34 mouse cellular contexts compared by ENCODE assay signal in genomic region chr12:104000594-104000993, GRCm38 (mm10). TPM values are rescaled to one million over a fixed set of nuclear protein-coding genes. Genes with fewer than 3 reads are reported as not detected.
DNase-seq lines count a peak whose midpoint lies in the region; ATAC-seq and TF ChIP-seq lines count a peak whose summit lies in the region.
"Had no signal": no experiment of that assay in that cellular context is flagged by ENCODE, and none has a peak within 500 bp of the region (broad histone marks: within the 10 kb centered on the region; RNA-seq: fewer than 3 reads in every experiment).

No protein-coding gene starts in this region.

- no peak overlapping the region for H3K27ac ChIP-seq in CH12.LX (ENCODE audit: insufficient read depth, low read depth)
- H3K27ac ChIP-seq: embryonic facial prominence, embryonic 12.5 days; hindbrain, embryonic 14.5 days; midbrain, embryonic 13.5 days had no signal

- peaks cover 6% of the 10 kb centered on the region for H3K9me3 ChIP-seq in CH12.LX (replicated peaks; ENCODE audit: low read length)
- H3K9me3 ChIP-seq: embryonic facial prominence, embryonic 12.5 days; midbrain, embryonic 13.5 days had no signal

- dilution Hi-C loops in CH12.LX (cut with MboI; ENCODE audit: extremely low pct_ligation_motif_present, extremely low pct_unique_long_range_greater_than_20kb, low sequenced_read_pairs), result no loop called here

- peak; percentile 61 for TF ChIP-seq EP300 in CH12.LX (IDR thresholded peaks at IDR 0.05; ENCODE audit: low read length)

- DNase-seq in A20 (ENCODE audit: low read depth, low spot score) (peak; percentile 41), CH12.LX (ENCODE audit: extremely low read depth) (peak; percentile 87), ZHBTc4 (ENCODE audit: low read depth, low spot score) (peak; percentile 13)
- no peak for DNase-seq in right cerebral cortex, postnatal 10 days (ENCODE audit: low spot score in 2 of 2)
- DNase-seq in cerebellum, postnatal 36 days, result no peak
- DNase-seq in adrenal gland, postnatal 4 days (ENCODE audit: low spot score in 2 of 2), result no peak
- DNase-seq: adrenal gland, postnatal 10 days; cerebellum, adult 9-10 months; forebrain, postnatal 0 days; gastrocnemius, postnatal 36 days; heart, postnatal 36 days; kidney, adult 9 months; kidney, postnatal 25 days; layer of hippocampus, postnatal 36 days; liver, postnatal 0 days; lung, postnatal 14 days; right cerebral cortex, postnatal 25 days had no signal

- TF ChIP-seq CTCF in CH12.LX (conservative IDR thresholded peaks at IDR 0.05 in 1 of 2, IDR thresholded peaks at IDR 0.05 in 1 of 2; ENCODE audit: low read depth in 2 of 2, low read length in 2 of 2), result no peak

- no peak overlapping the region for H3K4me2 ChIP-seq in CH12.LX (ENCODE audit: insufficient read depth, low read depth, poor library complexity, severe bottlenecking)
- H3K4me2 ChIP-seq: embryonic facial prominence, embryonic 12.5 days; hindbrain, embryonic 14.5 days; midbrain, embryonic 13.5 days had no signal

- H3K79me2 ChIP-seq in CH12.LX (replicated peaks; ENCODE audit: control insufficient read depth, extremely low read depth, insufficient read depth, poor library complexity, severe bottlenecking), result no peaks in the 10 kb centered on the region

- no peak overlapping the region for H3K4me3 ChIP-seq in CH12.LX (replicated peaks in 1 of 3; ENCODE audit: low read depth in 2 of 3, low read length in 2 of 3, poor library complexity in 1 of 3)
- H3K4me3 ChIP-seq: embryonic facial prominence, embryonic 12.5 days; layer of hippocampus, adult 2 months; midbrain, embryonic 13.5 days had no signal

- H3K27me3 ChIP-seq in CH12.LX (replicated peaks), result no peaks in the 10 kb centered on the region
- H3K27me3 ChIP-seq: embryonic facial prominence, embryonic 12.5 days; midbrain, embryonic 13.5 days had no signal

- peak; percentile 25 for ATAC-seq in megakaryocyte, adult 5-6 weeks (ENCODE audit: poor library complexity, severe bottlenecking)
- ATAC-seq: forebrain, postnatal 0 days; liver, postnatal 0 days; midbrain, embryonic 13.5 days had no signal

- TF ChIP-seq POLR2A in CH12.LX (IDR thresholded peaks at IDR 0.05; ENCODE audit: low read depth, low read length), result no peak

- no peak for TF ChIP-seq RAD21 in CH12.LX (IDR thresholded peaks at IDR 0.05; ENCODE audit: low read depth, low read length)

- in situ Hi-C loops in CH12.LX (cut with MboI; ENCODE audit: low pct_ligation_motif_present, low pct_unique_long_range_greater_than_20kb, low sequenced_read_pairs), result no loop called here

- peaks cover 11 to 35% of the 10 kb centered on the region in 2 experiments for H3K4me1 ChIP-seq in CH12.LX (ENCODE audit: control insufficient read depth in 1 of 2, insufficient read depth in 2 of 2)
- H3K4me1 ChIP-seq: embryonic facial prominence, embryonic 12.5 days; midbrain, embryonic 13.5 days had no signal

- H3K9ac ChIP-seq in CH12.LX (ENCODE audit: insufficient read depth, low read depth), result no peak overlapping the region
- H3K9ac ChIP-seq: embryonic facial prominence, embryonic 12.5 days; forebrain, postnatal 0 days; hindbrain, embryonic 14.5 days; liver, postnatal 0 days; midbrain, embryonic 13.5 days had no signal

- no peaks in the 10 kb centered on the region for H3K36me3 ChIP-seq in CH12.LX (replicated peaks in 1 of 2; ENCODE audit: control insufficient read depth in 1 of 2, insufficient read depth in 1 of 2, low read length in 1 of 2)
- H3K36me3 ChIP-seq: embryonic facial prominence, embryonic 12.5 days; G1E; midbrain, embryonic 13.5 days had no signal

TF ChIP-seq in CH12.LX, 34 proteins besides CTCF, POLR2A, EP300 and RAD21:
- TF ChIP-seq NRF1 (IDR thresholded peaks at IDR 0.05; ENCODE audit: low read depth, low read length) (0 out of 2 replicates have a peak, but pooled peaks have one; percentile 44), MAFK (IDR thresholded peaks at IDR 0.05; ENCODE audit: insufficient replicate concordance, low read length) (peak; percentile 100), ZC3H11A (IDR thresholded peaks at IDR 0.05; ENCODE audit: low read depth, low read length) (no peak), MXI1 (IDR thresholded peaks at IDR 0.05; ENCODE audit: low read depth, low read length) (no peak), E2F4 (IDR thresholded peaks at IDR 0.05; ENCODE audit: insufficient replicate concordance, low read depth, low read length) (no peak), USF2 (conservative IDR thresholded peaks at IDR 0.05; ENCODE audit: low read depth, low read length) (no peak), CHD2 (IDR thresholded peaks at IDR 0.05; ENCODE audit: low read length) (no peak), PAX5 (IDR thresholded peaks at IDR 0.05; ENCODE audit: low read length) (no peak), BHLHE40 (IDR thresholded peaks at IDR 0.05; ENCODE audit: low read depth, low read length) (no peak), POLR2AphosphoS2 (IDR thresholded peaks at IDR 0.05; ENCODE audit: low read depth, low read length) (no peak), SIN3A (IDR thresholded peaks at IDR 0.05; ENCODE audit: low read length) (peak; percentile 73), GABPA (IDR thresholded peaks at IDR 0.05; ENCODE audit: insufficient replicate concordance, low read depth, low read length) (peak; percentile 69; the same call in 1 of the 2 replicates), MAX (IDR thresholded peaks at IDR 0.05; ENCODE audit: low read length) (no peak), CHD1 (IDR thresholded peaks at IDR 0.05; ENCODE audit: low read depth, low read length) (no peak), UBTF (IDR thresholded peaks at IDR 0.05; ENCODE audit: low read depth, low read length) (no peak), HCFC1 (IDR thresholded peaks at IDR 0.05; ENCODE audit: low read depth, low read length) (peak; percentile 55), SMC3 (IDR thresholded peaks at IDR 0.05; ENCODE audit: low read depth, low read length) (no peak), KAT2A (IDR thresholded peaks at IDR 0.05; ENCODE audit: insufficient replicate concordance, low read length) (no peak), MEF2A (IDR thresholded peaks at IDR 0.05; ENCODE audit: borderline replicate concordance, low read depth, low read length) (no peak), NELFE (IDR thresholded peaks at IDR 0.05; ENCODE audit: low read depth, low read length) (no peak), JUND (conservative IDR thresholded peaks at IDR 0.05; ENCODE audit: low read depth, low read length) (0 out of 2 replicates have a peak, but pooled peaks have one; percentile 51), TBP (conservative IDR thresholded peaks at IDR 0.05; ENCODE audit: low read depth, low read length) (no peak), JUN (IDR thresholded peaks at IDR 0.05; ENCODE audit: insufficient read depth, low read depth, low read length) (peak; percentile 63; the same call in 1 of the 2 replicates), ELF1 (IDR thresholded peaks at IDR 0.05; ENCODE audit: low read depth, low read length) (peak; percentile 72), ZMIZ1 (IDR thresholded peaks at IDR 0.05; ENCODE audit: low read depth, low read length) (no peak), IRF4 (IDR thresholded peaks at IDR 0.05; ENCODE audit: low read depth, low read length) (peak; percentile 52; the same call in 1 of the 2 replicates), MYC (IDR thresholded peaks at IDR 0.05; ENCODE audit: low read depth, low read length) (no peak), USF1 (IDR thresholded peaks at IDR 0.05; ENCODE audit: low read depth, low read length) (no peak), ETS1 (conservative IDR thresholded peaks at IDR 0.05; ENCODE audit: low read depth, low read length) (peak; percentile 100)

RNA-seq across cellular contexts. Expression of gene Serpina11, which starts 10.8 kb away (rescaled TPM):
- total RNA-seq in CH12.LX (2012; rRNA removed) (0.34 TPM in 2 replicates), CH12.LX (2014; rRNA removed) (0.43 and 0.50 TPM in 2 replicates)
- 0.27 and 0.45 TPM in 2 replicates for polyA plus RNA-seq in CH12.LX (2012; ENCODE audit: insufficient read length, low read depth)
- total RNA-seq in megakaryocyte, adult 5-6 weeks (2015), result 0.22 and 0.34 TPM in 2 replicates
- 0.77 and 1.3 TPM in 2 replicates for total RNA-seq in megakaryocyte, adult 5-6 weeks (2017)
- total RNA-seq in adrenal gland, postnatal 4 days (2021), result 10 to 100 TPM in 1 of 2 experiments, under 1 TPM in 1; 0.53 to 23.8 TPM
- total RNA-seq: forebrain, postnatal 0 days; G1E; gastrocnemius, postnatal 36 days; heart, postnatal 36 days; layer of hippocampus, adult 2 months; layer of hippocampus, postnatal 36 days; left cerebral cortex, postnatal 10 days had no signal
- polyA plus RNA-seq: embryonic facial prominence, embryonic 12.5 days; forebrain, embryonic 11.5 days; forebrain, postnatal 0 days; G1E; heart, embryonic 14.5 days; hindbrain, embryonic 14.5 days; intestine, embryonic 14.5 days; limb, embryonic 11.5 days; midbrain, embryonic 13.5 days; testis, adult 2 months; urinary bladder, adult 2 months had no signal

RNA-seq across cellular contexts. Expression of gene Serpina9, which starts 13.0 kb away (rescaled TPM):
- total RNA-seq in CH12.LX (2012; rRNA removed) (0.08 and 0.13 TPM in 2 replicates), CH12.LX (2014; rRNA removed) (0.36 and 0.42 TPM in 2 replicates)
- 0.23 TPM in 1 of 2 replicates, not detected in the other for polyA plus RNA-seq in CH12.LX (2012; ENCODE audit: insufficient read length, low read depth)
- total RNA-seq in megakaryocyte, adult 5-6 weeks (2015), result not detected in 2 replicates
- not detected in 2 replicates for total RNA-seq in megakaryocyte, adult 5-6 weeks (2017)
- under 1 TPM in 1 of 2 experiments, not detected in 1; 0.17 TPM for total RNA-seq in adrenal gland, postnatal 4 days (2021)
- total RNA-seq: gastrocnemius, postnatal 36 days; heart, postnatal 36 days; layer of hippocampus, adult 2 months; monocyte, adult 5-6 weeks; neutrophil, adult 5-6 weeks had no signal
- polyA plus RNA-seq: forebrain, embryonic 11.5 days; G1E; hindbrain, embryonic 14.5 days; limb, embryonic 11.5 days; midbrain, embryonic 13.5 days; spleen, adult 2 months; urinary bladder, adult 2 months had no signal

RNA-seq across cellular contexts. Expression of gene Serpina1e, which starts 41.8 kb away (rescaled TPM):
- not detected in 2 replicates for total RNA-seq in CH12.LX (2012; rRNA removed)
- not detected in 2 replicates for total RNA-seq in CH12.LX (2014; rRNA removed)
- not detected in 2 replicates for polyA plus RNA-seq in CH12.LX (2012; ENCODE audit: insufficient read length, low read depth)
- total RNA-seq in megakaryocyte, adult 5-6 weeks (2015), result not detected in 2 replicates
- total RNA-seq in megakaryocyte, adult 5-6 weeks (2017), result not detected in 2 replicates
- total RNA-seq in adrenal gland, postnatal 4 days (2021), result 100 to 1,000 TPM in 1 of 2 experiments, 1 to 10 TPM in 1; 8.3 to 423 TPM
- total RNA-seq: forebrain, postnatal 0 days; G1E; gastrocnemius, postnatal 36 days; layer of hippocampus, adult 2 months; layer of hippocampus, postnatal 36 days; left cerebral cortex, postnatal 10 days; monocyte, adult 5-6 weeks; neutrophil, adult 5-6 weeks had no signal
- polyA plus RNA-seq: embryonic facial prominence, embryonic 12.5 days; forebrain, embryonic 11.5 days; forebrain, postnatal 0 days; G1E; heart, embryonic 14.5 days; hindbrain, embryonic 14.5 days; limb, embryonic 11.5 days had no signal

RNA-seq across cellular contexts. Expression of gene Serpina12, which starts 43.6 kb away (rescaled TPM):
- total RNA-seq in CH12.LX (2012; rRNA removed), result not detected in 2 replicates
- total RNA-seq in CH12.LX (2014; rRNA removed), result not detected in 2 replicates
- polyA plus RNA-seq in CH12.LX (2012; ENCODE audit: insufficient read length, low read depth), result 0.08 and 0.09 TPM in 2 replicates
- 0.05 and 0.07 TPM in 2 replicates for total RNA-seq in megakaryocyte, adult 5-6 weeks (2015)
- total RNA-seq in megakaryocyte, adult 5-6 weeks (2017), result not detected in 2 replicates
- under 1 TPM in 1 of 2 experiments, not detected in 1; 0.08 TPM for total RNA-seq in adrenal gland, postnatal 4 days (2021)
- total RNA-seq: forebrain, postnatal 0 days; gastrocnemius, postnatal 36 days; heart, adult 8-10 months; heart, postnatal 36 days; left cerebral cortex, postnatal 10 days; monocyte, adult 5-6 weeks; neutrophil, adult 5-6 weeks had no signal
- polyA plus RNA-seq: embryonic facial prominence, embryonic 12.5 days; forebrain, embryonic 11.5 days; forebrain, postnatal 0 days; G1E; heart, embryonic 14.5 days; hindbrain, embryonic 14.5 days; intestine, embryonic 14.5 days; limb, embryonic 11.5 days; midbrain, embryonic 13.5 days; testis, adult 2 months; urinary bladder, adult 2 months had no signal

Comparison
In these comparisons a context has a peak if more than half of its experiments do, and no peak if none do; other contexts are left out.
1. DNase-seq: peak in A20 (single experiment), CH12.LX (single experiment) and ZHBTc4 (single experiment); none in right cerebral cortex, postnatal 10 days (0 of 2), cerebellum, postnatal 36 days (0 of 2) and adrenal gland, postnatal 4 days (0 of 2).
2. RNA of gene Serpina1e, which starts 41.8 kb away (total RNA-seq): 8.3 to 423 TPM in adrenal gland, postnatal 4 days; not detected in CH12.LX and not detected in megakaryocyte, adult 5-6 weeks; every median in the first group is over 4 times any median in the second.